Mouse (Mus musculus) liver, adult 2 months (tissue): ENCODE measurements around the gene Reep1. TPM values are rescaled to one million over a fixed set of nuclear protein-coding genes. Genes with fewer than 3 reads are reported as not detected.
A peak's percentile ranks its signal among the peaks of the same experiment; 100 is the strongest.

Experiments
- DNase-seq: peaks from one replicate; pipeline ENCODE4 v3.0.0-alpha.2; 2011; ENCODE audit warnings: low read depth, low spot score; ENCODE audit errors: extremely low read depth
- H3K27ac ChIP-seq: fragments of 200-500 bp; replicated peaks from 2 replicates; pipeline ENCODE4 v1.5.1; 2012; ENCODE audit warnings: low read depth, mild to moderate bottlenecking, control low read depth, inconsistent platforms, low read length; ENCODE audit not compliant: insufficient read depth
- H3K27me3 ChIP-seq: fragments of 200-500 bp; 2 replicates; pipeline ENCODE4 v1.6.1; 2012; ENCODE audit warnings: mild to moderate bottlenecking, moderate library complexity, low read length, inconsistent platforms; ENCODE audit not compliant: control insufficient read depth, insufficient read depth
- H3K36me3 ChIP-seq: fragments of 200-500 bp; 2 replicates; pipeline ENCODE4 v1.6.1; 2012; ENCODE audit warnings: low read length, inconsistent platforms; ENCODE audit not compliant: control insufficient read depth, insufficient read depth
- H3K4me1 ChIP-seq: fragments of 200-500 bp; 2 replicates; pipeline ENCODE4 v1.6.1; 2011; ENCODE audit warnings: low read length; ENCODE audit not compliant: control insufficient read depth, insufficient read depth
- H3K4me3 ChIP-seq: fragments of 200-500 bp; 2 replicates; pipeline ENCODE4 v1.5.1; 2011; ENCODE audit warnings: low read depth, mild to moderate bottlenecking, control low read depth, low read length, moderate library complexity; ENCODE audit not compliant: insufficient read depth
- H3K79me2 ChIP-seq: fragments of 200-500 bp; 2 replicates; pipeline ENCODE4 v1.6.1; 2012; ENCODE audit warnings: inconsistent platforms, mild to moderate bottlenecking, low read length, moderate library complexity; ENCODE audit not compliant: control insufficient read depth, insufficient read depth
- H3K9ac ChIP-seq: fragments of 200-500 bp; 2 replicates; pipeline ENCODE4 v1.6.1; 2012; ENCODE audit warnings: low read depth, mild to moderate bottlenecking, control low read depth, inconsistent platforms, low read length
- CTCF ChIP-seq: fragments of 200-500 bp; IDR thresholded peaks from 2 replicates; pipeline ENCODE4 v1.5.1; 2011; ENCODE audit warnings: low read depth, low read length, control low read depth
- POLR2A ChIP-seq: fragments of 200-500 bp; IDR thresholded peaks from 2 replicates; pipeline ENCODE4 v1.6.1; 2011; ENCODE audit warnings: low read length, control low read depth; ENCODE audit not compliant: insufficient read depth; ENCODE audit errors: extremely low read depth
- WGBS: fragments of 180-500 bp; shearing (Covaris S2); methylation state at CpG from one replicate; pipeline ENCODE4 v1.1.7; 2018; 5-methylcytosine and 5-hydroxymethylcytosine counted together
- polyA plus RNA-seq: library from polyadenylated mRNA; depleted of rRNA; stranded (reverse); fragments of >200 nt; gene quantifications from 2 replicates; pipeline ENCODE4 v1.2.3, GENCODE M21; 2012
- total RNA-seq: library from RNA; depleted of rRNA; stranded (reverse); fragments of >200 nt; gene quantifications from 2 replicates; pipeline ENCODE4 v1.2.3, GENCODE M21; 2014

Gene Reep1
- total and polyA plus RNA-seq, 2 experiments = 0.40 to 0.74 TPM

DNA sequence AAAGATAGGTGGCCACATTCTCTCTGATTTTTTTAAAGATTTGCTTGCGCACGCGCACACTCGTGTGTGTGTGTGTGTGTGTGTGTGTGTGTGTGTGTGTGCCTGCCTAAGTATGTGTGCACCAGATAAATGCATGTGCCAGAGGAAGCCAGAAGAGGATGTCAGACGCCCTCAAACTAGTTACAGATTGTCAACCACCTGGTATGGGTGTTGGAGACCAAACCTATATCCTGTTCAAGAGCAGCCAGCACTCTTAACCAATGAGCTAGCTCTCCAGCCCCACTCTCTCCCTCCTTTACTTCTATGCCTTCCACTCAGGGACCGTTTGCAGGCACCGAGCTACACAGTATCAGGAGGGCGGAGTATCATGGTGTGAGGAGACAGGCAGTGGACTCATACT, 39.5 kb downstream of the Reep1 start:
- no peak overlapping the region for H3K4me3 ChIP-seq
- no peak for DNase-seq
- H3K9ac ChIP-seq = no peak overlapping the region
- H3K36me3 ChIP-seq = no peaks in the 10 kb centered on the region
- H3K27me3 ChIP-seq = no peaks in the 10 kb centered on the region
- no peaks in the 10 kb centered on the region for H3K4me1 ChIP-seq
- 90% methylated on average over 8 of the region's 8 CpGs for WGBS
- no peak overlapping the region for H3K27ac ChIP-seq
- H3K79me2 ChIP-seq = no peaks in the 10 kb centered on the region
- TF ChIP-seq POLR2A = no peak

DNA sequence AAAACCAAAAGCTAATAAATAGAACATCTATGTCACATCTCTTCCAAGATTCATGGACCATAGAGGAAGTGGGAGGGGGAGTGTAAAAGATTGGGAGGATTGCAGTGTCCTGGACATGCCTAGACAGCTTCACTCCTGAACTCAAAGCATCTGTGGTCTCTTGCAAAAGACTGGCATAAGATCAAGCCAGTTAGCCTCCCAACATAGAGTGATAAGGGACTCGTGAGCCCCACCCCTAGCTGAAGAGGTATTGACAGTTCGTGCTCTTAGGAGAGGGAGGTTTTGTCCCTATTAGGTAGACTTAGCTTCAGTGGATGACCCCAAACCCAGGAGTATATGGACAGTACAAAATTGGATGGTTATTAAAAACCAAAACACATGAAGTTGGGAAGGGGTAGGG, 44.2 kb downstream of the Reep1 start:
- TF ChIP-seq POLR2A (no peak), CTCF (no peak)
- Histone ChIP-seq H3K4me3 (no peak overlapping the region), H3K27me3 (no peaks in the 10 kb centered on the region), H3K27ac (no peak overlapping the region), H3K36me3 (no peaks in the 10 kb centered on the region), H3K4me1 (no peaks in the 10 kb centered on the region), H3K79me2 (no peaks in the 10 kb centered on the region), H3K9ac (no peak overlapping the region)
- no peak for DNase-seq
- WGBS = 63% methylated on average over 2 of the region's 2 CpGs

DNA sequence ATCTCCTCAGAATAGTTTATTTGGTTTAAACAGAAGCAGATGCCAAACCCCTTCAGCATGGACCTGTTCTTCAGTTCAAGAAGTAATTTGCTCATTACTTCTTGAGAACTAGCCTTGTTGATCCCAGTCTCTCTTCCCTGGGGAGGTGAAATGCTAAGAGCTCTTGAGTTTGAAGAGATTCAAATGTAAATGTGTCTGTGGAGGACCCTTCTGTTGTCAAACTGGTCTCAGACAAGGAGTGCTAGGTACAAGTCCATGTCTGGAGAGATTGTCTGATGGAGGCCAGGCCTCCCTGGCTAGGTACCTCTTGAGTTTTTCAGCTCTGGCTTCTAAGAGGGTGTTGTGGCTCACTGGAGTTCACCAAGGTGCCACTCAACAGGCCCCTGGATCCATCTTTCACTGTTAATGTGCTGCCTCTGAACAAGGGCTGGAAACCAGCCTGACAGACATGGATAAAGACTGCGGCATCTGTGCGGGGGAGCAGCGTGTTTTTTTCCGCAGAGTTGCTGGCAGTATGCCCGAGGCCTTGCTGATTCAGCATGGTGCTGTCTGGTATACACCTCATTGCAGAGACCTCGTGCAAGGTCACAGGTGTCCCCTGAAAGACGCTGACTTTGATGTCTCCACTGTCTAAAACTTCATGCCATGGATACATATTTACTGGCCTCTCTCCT, 45.6 kb downstream of the Reep1 start:
- H3K27me3 ChIP-seq = no peaks in the 10 kb centered on the region
- WGBS = 31% methylated on average over 7 of the region's 7 CpGs
- H3K4me1 ChIP-seq = no peaks in the 10 kb centered on the region
- no peak for DNase-seq
- no peak for TF ChIP-seq CTCF
- TF ChIP-seq POLR2A = no peak
- H3K79me2 ChIP-seq = no peaks in the 10 kb centered on the region
- no peak overlapping the region for H3K9ac ChIP-seq
- no peak overlapping the region for H3K4me3 ChIP-seq
- no peaks in the 10 kb centered on the region for H3K36me3 ChIP-seq
- H3K27ac ChIP-seq = no peak overlapping the region

DNA sequence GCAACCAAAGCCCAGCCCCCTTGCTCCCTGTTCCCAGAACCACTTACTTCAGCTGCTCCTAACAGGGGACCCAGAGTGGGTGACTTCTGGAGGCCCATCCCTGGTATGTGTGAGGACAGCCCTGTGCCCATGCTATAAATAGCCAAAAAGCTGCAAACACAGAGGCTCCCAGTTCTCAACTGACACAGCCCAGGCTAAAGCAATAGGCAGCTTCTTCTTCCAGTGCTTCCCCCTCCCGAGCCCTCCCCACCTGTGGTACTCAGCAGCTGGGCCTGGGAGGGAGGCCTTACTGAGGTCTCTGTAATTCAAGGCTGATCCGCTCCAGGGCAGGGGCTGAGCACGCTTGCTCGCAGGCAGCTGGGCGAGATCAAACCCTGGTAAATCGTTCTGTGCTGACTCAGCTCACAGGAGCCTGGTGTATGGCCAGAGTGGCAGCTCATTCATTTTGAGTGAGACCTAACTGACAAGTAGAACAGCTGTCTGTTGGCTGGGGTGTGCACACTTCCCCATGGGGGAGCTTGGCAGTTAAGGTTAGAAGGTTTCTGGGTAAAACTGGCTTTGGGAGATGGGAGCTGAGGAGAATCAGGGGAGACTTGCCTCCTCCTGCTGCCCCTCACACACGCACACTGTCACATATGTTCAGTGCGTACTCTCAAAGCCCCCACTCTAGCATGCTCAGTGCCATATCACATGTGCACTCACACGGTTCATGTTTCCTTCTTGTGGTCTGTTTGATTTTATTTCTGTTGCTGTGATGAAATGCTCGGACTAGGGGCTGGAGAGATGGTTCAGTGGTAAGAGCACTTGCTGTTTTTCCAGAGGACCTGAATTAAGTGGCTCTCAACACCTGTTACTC, 49.9 kb downstream of the Reep1 start:
- H3K4me3 ChIP-seq = no peak overlapping the region
- no peaks in the 10 kb centered on the region for H3K79me2 ChIP-seq
- whole genome bisulfite sequencing = 79% methylated on average over 10 of the region's 10 CpGs
- no peak overlapping the region for H3K27ac ChIP-seq
- no peaks in the 10 kb centered on the region for H3K4me1 ChIP-seq
- H3K36me3 ChIP-seq = no peaks in the 10 kb centered on the region
- no peak for DNase-seq
- H3K9ac ChIP-seq = no peak overlapping the region
- TF ChIP-seq POLR2A = no peak
- TF ChIP-seq CTCF = no peak
- H3K27me3 ChIP-seq = no peaks in the 10 kb centered on the region

DNA sequence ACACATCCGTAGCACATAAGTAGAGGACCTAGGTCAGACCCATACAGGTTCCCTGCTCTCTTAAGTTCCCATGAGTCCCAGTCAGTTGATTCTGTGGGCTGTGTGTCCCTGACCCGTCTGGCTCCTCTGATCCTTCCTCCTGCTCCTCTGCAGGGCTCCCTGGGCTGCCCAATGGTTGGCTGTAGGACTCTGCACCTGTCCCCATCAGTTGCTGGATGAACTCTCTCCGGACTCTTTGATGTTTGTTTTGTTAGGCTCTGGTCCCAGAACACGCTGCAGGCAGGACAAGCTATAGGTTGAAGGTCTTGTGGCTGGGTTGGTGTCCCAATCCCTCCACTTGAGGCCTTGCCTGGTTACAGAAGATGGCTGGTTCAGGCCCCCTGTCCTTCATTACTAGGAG, 51.4 kb downstream of the Reep1 start:
- WGBS = 38% methylated on average over 4 of the region's 4 CpGs
- TF ChIP-seq POLR2A = no peak
- no peak for TF ChIP-seq CTCF
- H3K4me1 ChIP-seq = no peaks in the 10 kb centered on the region
- no peaks in the 10 kb centered on the region for H3K36me3 ChIP-seq
- no peaks in the 10 kb centered on the region for H3K79me2 ChIP-seq
- DNase-seq = peak; percentile 73
- no peak overlapping the region for H3K9ac ChIP-seq
- no peak overlapping the region for H3K27ac ChIP-seq
- no peak overlapping the region for H3K4me3 ChIP-seq
- H3K27me3 ChIP-seq = no peaks in the 10 kb centered on the region

DNA sequence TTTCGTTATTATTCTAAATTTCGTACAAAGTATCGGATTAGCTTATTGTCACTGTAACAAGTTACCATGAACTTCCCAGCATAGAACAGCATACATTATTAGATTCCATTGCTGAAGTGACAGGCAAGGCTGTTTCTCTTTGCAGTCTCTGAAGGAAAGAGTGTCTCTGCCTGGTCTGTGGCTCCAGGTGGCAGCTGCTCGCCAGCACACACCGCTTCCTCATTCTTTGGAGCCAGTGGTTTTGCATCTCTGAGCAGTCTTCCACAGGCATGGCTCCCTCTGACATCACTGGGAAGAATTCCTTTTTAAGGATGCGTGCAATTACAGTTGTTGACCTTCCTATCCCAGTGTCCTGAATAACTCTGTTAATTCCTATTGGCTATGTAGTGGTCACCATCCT, 52.7 kb downstream of the Reep1 start:
- Histone ChIP-seq H3K27ac (no peak overlapping the region), H3K79me2 (no peaks in the 10 kb centered on the region), H3K4me3 (no peak overlapping the region), H3K9ac (no peak overlapping the region), H3K36me3 (no peaks in the 10 kb centered on the region), H3K4me1 (no peaks in the 10 kb centered on the region), H3K27me3 (no peaks in the 10 kb centered on the region)
- WGBS = 92% methylated on average over 6 of the region's 6 CpGs
- DNase-seq = no peak
- TF ChIP-seq CTCF (no peak), POLR2A (no peak)
